Mouse (Mus musculus): ENCODE measurements around the gene Cyp4x1. TPM values are rescaled to one million over a fixed set of nuclear protein-coding genes. Genes with fewer than 3 reads are reported as not detected.

Gene Cyp4x1
- polyA plus RNA-seq, 1 experiment from 2014 or later, result 0.34 TPM

Other genes starting within 250 kb of the Cyp4x1 start
- gene Foxd2, start 225.4 kb downstream of the Cyp4x1 start, polyA plus RNA-seq (2015; fragmentation: Nextera tagmentation; extraction: Ambion mirVana), result 0.64 and 0.88 TPM in 2 replicates
- gene Foxe3, start 208.3 kb downstream of the Cyp4x1 start, polyA plus RNA-seq (2015; fragmentation: Nextera tagmentation; extraction: Ambion mirVana), result not detected in 2 replicates
- 124 and 140 TPM in 2 replicates for gene Cmpk1, start 147.0 kb downstream of the Cyp4x1 start, polyA plus RNA-seq (2015; fragmentation: Nextera tagmentation; extraction: Ambion mirVana)
- gene Stil, start 134.1 kb downstream of the Cyp4x1 start, polyA plus RNA-seq (2015; fragmentation: Nextera tagmentation; extraction: Ambion mirVana), result 8.9 and 9.8 TPM in 2 replicates
- 0.78 and 0.98 TPM in 2 replicates for gene Tal1, start 77.9 kb downstream of the Cyp4x1 start, polyA plus RNA-seq (2015; fragmentation: Nextera tagmentation; extraction: Ambion mirVana)
- 133 and 159 TPM in 2 replicates for gene Pdzk1ip1, start 45.6 kb downstream of the Cyp4x1 start, polyA plus RNA-seq (2015; fragmentation: Nextera tagmentation; extraction: Ambion mirVana)
- gene Cyp4a29, start 107.8 kb upstream of the Cyp4x1 start, polyA plus RNA-seq (2015; fragmentation: Nextera tagmentation; extraction: Ambion mirVana), result not detected in 2 replicates
- 0.08 TPM in 1 of 2 replicates, not detected in the other for gene Cyp4a12a, start 164.8 kb upstream of the Cyp4x1 start, polyA plus RNA-seq (2015; fragmentation: Nextera tagmentation; extraction: Ambion mirVana)